Mouse (Mus musculus): Measurements from ENCODE around the gene Prdm11.

Prdm11 gene

DNA sequence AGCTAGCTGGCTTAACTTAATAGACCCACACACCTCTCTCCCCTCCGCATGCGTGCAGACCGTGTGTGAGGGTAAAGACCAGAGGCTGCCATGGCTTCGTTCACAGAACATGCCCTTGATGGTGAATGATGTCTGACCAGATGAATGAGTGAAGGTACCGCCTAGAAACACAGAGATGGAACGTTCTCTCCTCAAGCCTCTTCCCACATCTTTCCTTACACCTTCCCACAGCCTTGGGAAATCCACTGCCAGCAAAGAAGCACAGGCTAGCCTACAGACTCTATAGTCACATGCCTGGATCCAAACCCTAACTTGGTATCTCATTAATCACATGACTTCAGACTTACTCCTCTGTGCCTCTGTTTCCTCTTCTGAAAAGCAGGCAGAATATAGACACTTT, 112.6 kb downstream of the Prdm11 start:
- no peak for DNase-seq (ENCODE audit: low spot score)

DNA sequence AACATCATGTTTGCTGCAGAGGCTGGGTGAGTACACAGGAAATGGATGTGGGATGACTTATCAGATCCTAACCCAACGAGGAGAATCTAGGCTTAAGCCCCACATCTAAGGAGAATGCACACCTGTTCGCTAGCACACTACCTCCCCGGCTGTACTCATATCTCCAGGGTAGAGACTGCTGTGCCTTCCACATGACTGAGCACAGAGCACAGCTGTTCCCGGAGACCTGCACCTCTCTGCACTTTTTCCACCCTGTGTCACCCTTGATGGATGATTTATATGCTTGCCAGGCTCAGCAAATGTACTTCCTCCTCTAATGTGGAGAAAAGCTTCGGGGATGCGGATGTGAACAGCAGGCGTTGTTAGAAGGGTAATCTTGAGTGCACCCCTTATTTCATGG, 114.9 kb downstream of the Prdm11 start:
- no peak for DNase-seq (ENCODE audit: low spot score)

DNA sequence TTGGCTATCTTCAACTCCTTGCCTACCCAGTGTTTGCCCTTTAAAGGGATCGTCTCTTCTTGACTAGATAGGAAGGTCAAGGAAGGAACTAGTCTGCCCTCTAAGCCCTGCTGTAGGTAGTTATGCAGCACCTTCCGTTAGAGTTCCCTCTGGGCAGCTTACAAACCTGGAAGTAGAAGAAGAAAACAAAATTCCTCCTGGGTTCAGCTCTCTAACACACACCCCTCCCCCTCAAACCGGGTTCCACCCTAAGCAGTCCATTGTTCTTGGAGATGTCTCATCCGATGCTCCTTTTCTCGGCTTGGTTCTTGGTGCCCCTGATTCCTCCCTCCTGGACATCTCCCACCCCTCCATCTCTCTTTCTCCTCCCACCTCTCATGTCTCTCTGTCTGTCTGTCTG, 116.3 kb downstream of the Prdm11 start:
- DNase-seq (ENCODE audit: low spot score): no peak

DNA sequence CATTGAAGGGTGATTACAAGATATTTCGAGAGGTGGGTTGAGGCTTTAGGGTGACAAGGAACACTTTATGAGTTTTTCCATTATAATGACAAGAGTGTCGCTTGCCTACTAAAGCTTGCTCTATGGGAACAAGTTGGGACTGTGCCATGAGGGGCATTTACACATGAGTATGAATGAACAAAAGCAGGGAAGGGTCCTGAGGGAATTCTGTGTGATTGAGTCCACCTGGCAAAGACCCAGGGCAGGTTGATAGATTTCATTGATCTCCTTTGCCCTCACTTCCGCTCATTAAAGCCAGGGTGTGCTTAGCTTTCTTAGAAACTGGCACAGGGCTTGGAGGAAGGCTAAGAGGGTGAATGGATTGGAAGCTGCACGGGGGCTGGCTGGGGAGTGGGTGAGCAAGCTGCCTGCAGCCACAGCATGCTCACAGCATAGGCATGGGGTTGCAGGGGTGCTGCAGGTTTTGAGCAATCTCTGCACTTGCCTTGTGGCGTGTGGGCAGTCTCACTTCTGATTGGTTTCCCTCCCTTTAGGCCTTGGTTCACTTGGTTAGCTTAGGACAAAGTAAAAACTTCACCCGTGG, 121.2 kb downstream of the Prdm11 start:
- DNase-seq (ENCODE audit: low spot score): no peak

DNA sequence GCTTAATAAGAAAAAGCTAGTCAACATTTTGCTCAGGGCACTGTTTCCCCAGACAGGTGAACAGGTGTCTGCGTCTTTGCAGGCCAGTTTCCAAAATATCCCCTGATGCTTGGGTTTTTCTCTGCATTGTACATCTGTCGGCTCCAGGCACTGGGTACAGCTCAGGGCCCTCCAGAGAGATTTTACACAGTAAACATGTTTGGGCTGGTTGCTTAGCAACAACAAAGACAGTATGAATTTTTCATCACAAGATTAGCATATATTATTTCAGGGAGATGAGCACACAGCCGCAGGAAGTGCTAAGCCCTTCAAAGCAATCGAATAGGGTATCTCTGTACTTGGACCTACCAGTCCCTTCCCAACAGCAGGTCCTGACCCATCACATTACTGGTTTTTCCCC, 125.3 kb downstream of the Prdm11 start:
- no peak for DNase-seq (ENCODE audit: low spot score)

DNA sequence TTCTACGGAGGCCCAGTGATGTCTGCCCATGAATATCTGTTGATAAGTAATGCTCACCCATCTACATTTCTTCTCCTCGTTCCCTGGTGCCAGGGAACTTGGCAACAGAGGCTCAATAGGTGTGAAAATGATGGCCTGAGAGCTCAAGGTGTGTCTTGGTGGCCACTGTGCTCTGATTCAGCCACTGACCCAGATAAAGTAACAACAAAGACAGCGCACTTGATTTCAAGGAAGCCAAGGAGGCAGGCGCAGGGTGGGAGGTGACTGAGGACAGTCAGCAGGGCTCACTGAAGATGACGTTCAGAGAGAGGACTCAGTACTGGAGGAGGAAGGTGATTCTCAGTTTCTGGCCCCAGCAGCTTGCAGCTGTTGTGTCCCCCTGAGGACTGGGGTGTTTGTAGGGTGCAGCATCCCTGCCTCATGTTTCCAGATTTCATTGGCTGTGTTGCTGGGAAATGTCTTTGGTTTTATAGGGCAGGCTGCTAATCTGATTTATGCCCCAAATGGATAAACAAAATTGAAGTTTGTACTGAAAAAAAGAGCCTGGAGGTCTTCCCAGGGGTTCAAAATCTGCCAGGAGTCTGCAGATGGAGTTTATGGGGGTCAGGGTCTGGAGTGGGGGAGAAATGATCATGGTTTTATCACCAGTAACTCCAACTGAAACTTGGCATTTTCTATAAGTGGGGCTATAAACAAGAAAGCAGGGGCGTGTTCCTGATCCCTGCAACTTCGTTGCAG, 128.4 kb downstream of the Prdm11 start:
- no peak for DNase-seq (ENCODE audit: low spot score)

DNA sequence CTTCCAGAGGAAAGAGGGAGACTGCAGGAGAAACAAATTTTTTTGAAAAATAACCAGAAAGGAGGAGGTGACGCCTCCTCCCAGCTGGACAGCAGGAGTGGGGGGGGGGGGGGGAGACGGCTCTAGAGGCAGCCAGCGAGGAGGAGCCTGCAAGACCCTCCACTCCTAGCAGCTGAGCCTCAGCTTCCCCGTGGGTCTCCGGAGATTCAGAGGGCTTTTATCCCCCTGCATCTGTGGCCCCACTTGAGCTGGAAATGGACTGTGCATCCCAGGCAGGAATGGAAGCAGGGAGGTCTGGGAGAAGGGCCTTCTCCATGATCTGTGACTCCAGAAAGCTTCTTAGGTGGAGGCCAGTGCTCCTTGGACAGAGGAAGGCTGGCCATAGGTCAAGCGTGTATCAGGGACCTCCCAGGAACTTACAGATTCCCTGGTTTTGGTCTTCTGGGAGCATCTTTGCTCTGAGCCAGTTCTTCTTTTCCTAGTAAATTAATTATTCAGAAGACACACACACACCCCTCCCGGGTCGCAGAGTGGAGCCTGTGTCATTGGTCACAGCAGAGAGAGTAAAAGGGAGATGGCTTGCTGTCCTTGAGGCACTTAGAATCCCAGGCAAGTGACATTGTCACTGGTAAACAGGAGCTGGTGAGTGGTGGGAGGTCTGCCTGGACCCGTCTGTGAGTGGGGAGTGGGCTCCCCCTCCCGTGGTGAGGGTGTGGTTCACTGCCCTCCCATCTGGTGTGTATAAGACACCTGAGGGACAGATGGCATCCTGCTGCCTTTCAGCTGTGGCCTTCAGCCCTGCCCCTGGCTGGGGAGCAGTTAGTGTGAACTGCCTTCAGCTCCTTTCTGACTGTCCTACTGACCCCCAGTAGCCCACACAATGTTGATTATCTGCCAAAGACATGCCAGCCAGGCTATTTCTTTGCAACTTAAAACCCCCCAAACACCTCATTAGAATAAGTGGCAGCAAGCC, 130.0 kb downstream of the Prdm11 start:
- DNase-seq (ENCODE audit: low spot score): peak; percentile 23

Measured in embryo, embryonic 10 days (tissue).